ENCODE assay signal across 9 mouse cellular contexts in the genomic region with DNA sequence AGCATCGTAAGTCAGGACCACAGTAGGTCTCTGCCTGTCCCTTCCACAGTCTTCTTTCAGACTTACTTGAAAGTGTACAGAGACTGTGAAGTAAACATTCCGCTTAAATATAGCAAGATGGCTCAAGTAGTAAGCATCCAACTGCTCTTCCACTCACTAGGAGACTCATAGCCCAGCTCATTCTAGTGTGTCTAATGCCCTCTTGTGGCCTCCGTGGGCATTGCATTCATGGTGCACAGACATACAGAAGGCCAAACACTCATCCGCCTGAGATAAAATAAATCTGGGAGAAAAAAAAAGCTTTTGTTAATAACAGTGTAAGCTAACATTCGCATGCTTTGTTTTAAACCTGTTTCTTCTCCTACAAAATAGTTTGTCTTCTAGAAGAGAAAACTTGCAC. TPM values are rescaled to one million over a fixed set of nuclear protein-coding genes. Genes with fewer than 3 reads are reported as not detected.
DNase-seq lines count a peak whose midpoint lies in the region; ATAC-seq and TF ChIP-seq lines count a peak whose summit lies in the region.
"Had no signal": no experiment of that assay in that cellular context is flagged by ENCODE, and none has a peak within 500 bp of the region (broad histone marks: within the 10 kb centered on the region; RNA-seq: fewer than 3 reads in every experiment).

No protein-coding gene starts in this region.

- H3K9ac ChIP-seq in heart, postnatal 0 days (replicated peaks; ENCODE audit: low read depth, low read length) = no peak overlapping the region
- H3K9ac ChIP-seq in midbrain, postnatal 0 days (replicated peaks; ENCODE audit: low read length, poor library complexity, severe bottlenecking) = no peak overlapping the region

- DNase-seq in heart, postnatal 0 days (ENCODE audit: low spot score) = peak; percentile 40
- no peak for DNase-seq in heart, embryonic 10.5 days (ENCODE audit: low spot score)
- DNase-seq in NIH3T3 (ENCODE audit: low read depth) = peak; percentile 80
- peak; percentile 81 to 83 for DNase-seq in cerebellum, postnatal 10 days
- DNase-seq in heart, postnatal 14 days = peak; percentile 60 to 78
- DNase-seq in left cerebral cortex, postnatal 10 days (ENCODE audit: extremely low spot score in 1 of 2, low spot score in 2 of 2) = peak; percentile 32 to 58
- DNase-seq in midbrain, postnatal 0 days (ENCODE audit: low spot score) = peak; percentile 64

- no peak overlapping the region for H3K4me3 ChIP-seq in heart, postnatal 0 days (ENCODE audit: low read depth, low read length)
- H3K4me3 ChIP-seq in heart, embryonic 10.5 days = no peak overlapping the region
- H3K4me3 ChIP-seq in midbrain, postnatal 0 days (ENCODE audit: low read depth, low read length) = no peak overlapping the region
- H3K4me3 ChIP-seq in testis, adult 2 months (ENCODE audit: control insufficient read depth, low read depth, low read length) = no peak overlapping the region
- H3K4me3 ChIP-seq: erythroblast, embryonic 14.5 days had no signal

- H3K27ac ChIP-seq in heart, postnatal 0 days (ENCODE audit: low read depth) = no peak overlapping the region
- H3K27ac ChIP-seq in heart, embryonic 10.5 days = no peak overlapping the region
- H3K27ac ChIP-seq in midbrain, postnatal 0 days (ENCODE audit: low read depth, low read length) = no peak overlapping the region
- no peak overlapping the region for H3K27ac ChIP-seq in testis, adult 2 months (ENCODE audit: control insufficient read depth, insufficient read depth, low read depth, low read length)

- no peak for TF ChIP-seq POLR2A in testis, adult 2 months (IDR thresholded peaks at IDR 0.05; ENCODE audit: control insufficient read depth, low read depth, low read length)

- no peaks in the 10 kb centered on the region for H3K9me3 ChIP-seq in heart, postnatal 0 days (replicated peaks; ENCODE audit: control insufficient read depth, low read length)
- H3K9me3 ChIP-seq in heart, embryonic 10.5 days = no peaks in the 10 kb centered on the region
- H3K9me3 ChIP-seq in midbrain, postnatal 0 days (ENCODE audit: low read length) = no peaks in the 10 kb centered on the region

- no peak overlapping the region for H3K4me2 ChIP-seq in heart, postnatal 0 days (ENCODE audit: low read depth, low read length)
- no peak overlapping the region for H3K4me2 ChIP-seq in midbrain, postnatal 0 days (ENCODE audit: low read depth, low read length, poor library complexity, severe bottlenecking)

- WGBS in heart, postnatal 0 days = 75% methylated on average over 5 of the region's 5 CpGs
- 74% methylated on average over 5 of the region's 5 CpGs for WGBS in heart, embryonic 10.5 days
- WGBS in midbrain, postnatal 0 days = 76% methylated on average over 5 of the region's 5 CpGs

- H3K36me3 ChIP-seq in heart, postnatal 0 days (replicated peaks; ENCODE audit: control insufficient read depth, insufficient read depth, low read length) = peaks cover 86% of the 10 kb centered on the region
- peaks cover 86% of the 10 kb centered on the region for H3K36me3 ChIP-seq in heart, embryonic 10.5 days
- H3K36me3 ChIP-seq in midbrain, postnatal 0 days (ENCODE audit: insufficient read depth, low read length) = peaks cover 63% of the 10 kb centered on the region
- H3K36me3 ChIP-seq in testis, adult 2 months (ENCODE audit: control insufficient read depth, insufficient read depth, low read length) = peaks cover 2% of the 10 kb centered on the region; the same call in 1 of the 2 replicates

- no peaks in the 10 kb centered on the region for H3K4me1 ChIP-seq in heart, postnatal 0 days (ENCODE audit: control insufficient read depth, insufficient read depth)
- H3K4me1 ChIP-seq in heart, embryonic 10.5 days = no peaks in the 10 kb centered on the region
- H3K4me1 ChIP-seq in midbrain, postnatal 0 days (ENCODE audit: insufficient read depth, low read length) = no peaks in the 10 kb centered on the region
- H3K4me1 ChIP-seq in testis, adult 2 months (ENCODE audit: control insufficient read depth, insufficient read depth, low read length) = no peaks in the 10 kb centered on the region

- ATAC-seq in heart, postnatal 0 days (ENCODE audit: insufficient read depth, low read depth) = no peak
- no peak for ATAC-seq in midbrain, postnatal 0 days (ENCODE audit: low FRiP score)

- peak; percentile 68 for TF ChIP-seq CTCF in heart, postnatal 0 days (IDR thresholded peaks at IDR 0.05; ENCODE audit: low read depth)
- peak; percentile 79 for TF ChIP-seq CTCF in midbrain, postnatal 0 days (IDR thresholded peaks at IDR 0.05)
- TF ChIP-seq CTCF in testis, adult 2 months (IDR thresholded peaks at IDR 0.05; ENCODE audit: control insufficient read depth, insufficient read depth, insufficient replicate concordance, low read depth, low read length) = peak; percentile 37; the same call in 1 of the 2 replicates

- no peaks in the 10 kb centered on the region for H3K27me3 ChIP-seq in heart, postnatal 0 days (ENCODE audit: control insufficient read depth, insufficient read depth, low read length)
- no peaks in the 10 kb centered on the region for H3K27me3 ChIP-seq in heart, embryonic 10.5 days (ENCODE audit: insufficient read depth, poor library complexity, severe bottlenecking)
- no peaks in the 10 kb centered on the region for H3K27me3 ChIP-seq in midbrain, postnatal 0 days (ENCODE audit: insufficient read depth, low read length)
- H3K27me3 ChIP-seq in testis, adult 2 months (ENCODE audit: control insufficient read depth, insufficient read depth, low read length) = no peaks in the 10 kb centered on the region

- intact Hi-C loops in heart, postnatal 14 days (cut with DNase I) = loop anchor here (5.0 kb wide), 1 partner anchor 81 kb away; no protein-coding TSS in a partner anchor
- intact Hi-C loops in left cerebral cortex, postnatal 10 days (cut with DNase I) = no loop called here

- no peak for TF ChIP-seq EP300 in heart, postnatal 0 days (IDR thresholded peaks at IDR 0.05; ENCODE audit: low read depth)

RNA-seq across cellular contexts. Expression of gene Heatr3, which starts 23.8 kb away (rescaled TPM):
- total RNA-seq in heart, postnatal 0 days (2014; rRNA removed; ENCODE audit: low replicate concordance) = 16.0 and 22.6 TPM in 2 replicates
- polyA plus RNA-seq in heart, postnatal 0 days (2015; fragmentation: Nextera tagmentation; extraction: Ambion mirVana) = 17.7 and 20.6 TPM in 2 replicates
- polyA plus RNA-seq in heart, embryonic 10.5 days (2016; fragmentation: Nextera tagmentation; extraction: Ambion mirVana) = 40.0 and 46.3 TPM in 2 replicates
- total RNA-seq in heart, postnatal 14 days (2021) = 10 to 100 TPM; 20.0 to 20.8 TPM
- total RNA-seq in left cerebral cortex, postnatal 10 days (2021) = 10 to 100 TPM; 26.7 to 30.2 TPM
- 38.0 and 43.4 TPM in 2 replicates for total RNA-seq in midbrain, postnatal 0 days (2014; rRNA removed)
- 26.9 and 27.7 TPM in 2 replicates for polyA plus RNA-seq in midbrain, postnatal 0 days (2015; fragmentation: Nextera tagmentation; extraction: Ambion mirVana)
- 5.3 TPM in 2 replicates for polyA plus RNA-seq in testis, adult 2 months (2012; rRNA removed)

RNA-seq across cellular contexts. Expression of gene Tent4b, which starts 37.6 kb away (rescaled TPM):
- 7.7 and 12.4 TPM in 2 replicates for total RNA-seq in heart, postnatal 0 days (2014; rRNA removed; ENCODE audit: low replicate concordance)
- polyA plus RNA-seq in heart, postnatal 0 days (2015; fragmentation: Nextera tagmentation; extraction: Ambion mirVana) = 3.1 and 3.8 TPM in 2 replicates
- polyA plus RNA-seq in heart, embryonic 10.5 days (2016; fragmentation: Nextera tagmentation; extraction: Ambion mirVana) = 7.0 and 11.3 TPM in 2 replicates
- 10 to 100 TPM; 17.6 to 17.8 TPM for total RNA-seq in heart, postnatal 14 days (2021)
- 10 to 100 TPM; 33.8 to 37.0 TPM for total RNA-seq in left cerebral cortex, postnatal 10 days (2021)
- 34.9 and 36.9 TPM in 2 replicates for total RNA-seq in midbrain, postnatal 0 days (2014; rRNA removed)
- 7.9 and 8.9 TPM in 2 replicates for polyA plus RNA-seq in midbrain, postnatal 0 days (2015; fragmentation: Nextera tagmentation; extraction: Ambion mirVana)
- polyA plus RNA-seq in testis, adult 2 months (2012; rRNA removed) = 83.1 and 92.8 TPM in 2 replicates

RNA-seq across cellular contexts. Expression of gene Cnep1r1, which starts 42.9 kb away (rescaled TPM):
- 12.8 and 21.3 TPM in 2 replicates for total RNA-seq in heart, postnatal 0 days (2014; rRNA removed; ENCODE audit: low replicate concordance)
- 32.9 and 35.7 TPM in 2 replicates for polyA plus RNA-seq in heart, postnatal 0 days (2015; fragmentation: Nextera tagmentation; extraction: Ambion mirVana)
- 39.8 and 49.9 TPM in 2 replicates for polyA plus RNA-seq in heart, embryonic 10.5 days (2016; fragmentation: Nextera tagmentation; extraction: Ambion mirVana)
- 10 to 100 TPM; 31.4 to 32.8 TPM for total RNA-seq in heart, postnatal 14 days (2021)
- total RNA-seq in left cerebral cortex, postnatal 10 days (2021) = 10 to 100 TPM; 29.4 to 32.7 TPM
- 24.8 and 33.1 TPM in 2 replicates for total RNA-seq in midbrain, postnatal 0 days (2014; rRNA removed)
- polyA plus RNA-seq in midbrain, postnatal 0 days (2015; fragmentation: Nextera tagmentation; extraction: Ambion mirVana) = 22.2 and 22.3 TPM in 2 replicates
- 14.9 and 21.1 TPM in 2 replicates for polyA plus RNA-seq in testis, adult 2 months (2012; rRNA removed)
